Mouse (Mus musculus): Measurements from ENCODE around the gene Fam241b. TPM values are rescaled to one million over a fixed set of nuclear protein-coding genes. Genes with fewer than 3 reads are reported as not detected.
A peak's percentile ranks its signal among the peaks of the same experiment; 100 is the strongest.

Fam241b gene
- total and polyA plus RNA-seq, 3 experiments: 11.2 to 19.0 TPM; not detected in 1

GRCm38 (mm10) chr10:62113865-62114647, 29.7 kb downstream of the Fam241b start:
- Histone ChIP-seq H3K27me3 (ENCODE audit: control insufficient read depth in 1 of 2, insufficient read depth in 2 of 2, low read length in 2 of 2) (no peaks in the 10 kb centered on the region), H3K9ac (ENCODE audit: control insufficient read depth, low read depth, low read length, poor library complexity, severe bottlenecking) (no peak overlapping the region), H3K27ac (ENCODE audit: control insufficient read depth, low read depth, low read length) (no peak overlapping the region), H3K79me2 (ENCODE audit: control insufficient read depth, insufficient read depth, low read length, poor library complexity) (no peaks in the 10 kb centered on the region; the same call in 1 of the 2 replicates), H3K4me3 (ENCODE audit: control insufficient read depth in 1 of 2, insufficient read depth in 1 of 2, low read depth in 2 of 2, low read length in 2 of 2) (no peak overlapping the region), H3K36me3 (ENCODE audit: control insufficient read depth in 1 of 2, insufficient read depth in 2 of 2, low read length in 2 of 2) (no peaks in the 10 kb centered on the region), H3K4me1 (ENCODE audit: control insufficient read depth in 1 of 2, insufficient read depth in 2 of 2, low read length in 2 of 2) (peaks cover 0 to 3% of the 10 kb centered on the region in 2 experiments; a peak in 1 of 4 replicates), H3K9me3 (replicated peaks; ENCODE audit: insufficient read depth, low read length) (no peaks in the 10 kb centered on the region)
- no peak for DNase-seq (ENCODE audit: low read depth, low spot score)
- TF ChIP-seq TCF12 (IDR thresholded peaks at IDR 0.05; ENCODE audit: low read depth, low read length) (no peak), ZC3H11A (IDR thresholded peaks at IDR 0.05; ENCODE audit: low read depth, low read length) (no peak), ETS1 (IDR thresholded peaks at IDR 0.05; ENCODE audit: low read depth, low read length) (no peak), BHLHE40 (IDR thresholded peaks at IDR 0.05; ENCODE audit: borderline replicate concordance, low read depth, low read length) (no peak), SMC3 (IDR thresholded peaks at IDR 0.05; ENCODE audit: low read depth, low read length) (no peak)

GRCm38 (mm10) chr10:62111207-62111576, 32.5 kb downstream of the Fam241b start:
- peak overlapping the region; percentile 64 to 94; a peak in 3 of 4 replicates for H3K4me3 ChIP-seq (ENCODE audit: control insufficient read depth in 1 of 2, insufficient read depth in 1 of 2, low read depth in 2 of 2, low read length in 2 of 2)
- no peaks in the 10 kb centered on the region; the same call in 1 of the 2 replicates for H3K79me2 ChIP-seq (ENCODE audit: control insufficient read depth, insufficient read depth, low read length, poor library complexity)
- no peak overlapping the region for H3K9ac ChIP-seq (ENCODE audit: control insufficient read depth, low read depth, low read length, poor library complexity, severe bottlenecking)
- TF ChIP-seq MEF2A (IDR thresholded peaks at IDR 0.05; ENCODE audit: extremely low read depth, insufficient replicate concordance, low read depth, low read length, poor library complexity, severe bottlenecking) (no peak), NELFE (IDR thresholded peaks at IDR 0.05; ENCODE audit: low read depth, low read length) (no peak), GATA1 (IDR thresholded peaks at IDR 0.05; ENCODE audit: low read depth, low read length) (no peak), ELF1 (IDR thresholded peaks at IDR 0.05; ENCODE audit: low read depth, low read length) (no peak)
- H3K27ac ChIP-seq (ENCODE audit: control insufficient read depth, low read depth, low read length): no peak overlapping the region
- no peak for DNase-seq (ENCODE audit: low read depth, low spot score)
- no peaks in the 10 kb centered on the region for H3K36me3 ChIP-seq (ENCODE audit: control insufficient read depth in 1 of 2, insufficient read depth in 2 of 2, low read length in 2 of 2)
- no peaks in the 10 kb centered on the region for H3K27me3 ChIP-seq (ENCODE audit: control insufficient read depth in 1 of 2, insufficient read depth in 2 of 2, low read length in 2 of 2)
- H3K4me1 ChIP-seq (ENCODE audit: control insufficient read depth in 1 of 2, insufficient read depth in 2 of 2, low read length in 2 of 2): peaks cover 0 to 3% of the 10 kb centered on the region in 2 experiments; a peak in 1 of 4 replicates
- H3K9me3 ChIP-seq (replicated peaks; ENCODE audit: insufficient read depth, low read length): no peaks in the 10 kb centered on the region

- peak; percentile 82 for DNase-seq (ENCODE audit: low read depth, low spot score)
- Histone ChIP-seq H3K79me2 (ENCODE audit: control insufficient read depth, insufficient read depth, low read length, poor library complexity) (no peaks in the 10 kb centered on the region; the same call in 1 of the 2 replicates), H3K4me3 (ENCODE audit: control insufficient read depth in 1 of 2, insufficient read depth in 1 of 2, low read depth in 2 of 2, low read length in 2 of 2) (peak overlapping the region; percentile 64 to 94), H3K9ac (ENCODE audit: control insufficient read depth, low read depth, low read length, poor library complexity, severe bottlenecking) (peak overlapping the region; percentile 79), H3K9me3 (replicated peaks; ENCODE audit: insufficient read depth, low read length) (no peaks in the 10 kb centered on the region), H3K4me1 (ENCODE audit: control insufficient read depth in 1 of 2, insufficient read depth in 2 of 2, low read length in 2 of 2) (peaks cover 0 to 3% of the 10 kb centered on the region in 2 experiments; a peak in 1 of 4 replicates), H3K36me3 (ENCODE audit: control insufficient read depth in 1 of 2, insufficient read depth in 2 of 2, low read length in 2 of 2) (no peaks in the 10 kb centered on the region), H3K27ac (ENCODE audit: control insufficient read depth, low read depth, low read length) (no peak overlapping the region), H3K27me3 (ENCODE audit: control insufficient read depth in 1 of 2, insufficient read depth in 2 of 2, low read length in 2 of 2) (no peaks in the 10 kb centered on the region)
- no peak for TF ChIP-seq POLR2AphosphoS5 (IDR thresholded peaks at IDR 0.05; ENCODE audit: borderline replicate concordance, low read depth, low read length)
- TF ChIP-seq USF1 (IDR thresholded peaks at IDR 0.05; ENCODE audit: low read depth, low read length): peak; percentile 76
- no peak for TF ChIP-seq USF2 (IDR thresholded peaks at IDR 0.05; ENCODE audit: borderline replicate concordance in 1 of 2, insufficient read depth in 1 of 2, low read depth in 1 of 2, low read length in 2 of 2)
- TF ChIP-seq SMC3 (IDR thresholded peaks at IDR 0.05; ENCODE audit: low read depth, low read length): peak; percentile 50
- no peak for TF ChIP-seq CHD1 (IDR thresholded peaks at IDR 0.05; ENCODE audit: low read depth, low read length)
- TF ChIP-seq POLR2A (IDR thresholded peaks at IDR 0.05; ENCODE audit: control insufficient read depth in 1 of 2, insufficient read depth in 1 of 2, low read depth in 1 of 2, low read length in 2 of 2, poor library complexity in 1 of 2): peak; percentile 39 to 44; a peak in 1 of 4 replicates
- no peak for TF ChIP-seq BHLHE40 (IDR thresholded peaks at IDR 0.05; ENCODE audit: borderline replicate concordance, low read depth, low read length)
- TF ChIP-seq MAZ (IDR thresholded peaks at IDR 0.05; ENCODE audit: low read depth, low read length): peak; percentile 43; the same call in 1 of the 2 replicates
- no peak; the same call in 1 of the 2 replicates for TF ChIP-seq NELFE (IDR thresholded peaks at IDR 0.05; ENCODE audit: low read depth, low read length)
- peak; percentile 54 to 95 (median 79); a peak in 5 of 6 replicates for TF ChIP-seq CTCF (IDR thresholded peaks at IDR 0.05 in 2 of 3, conservative IDR thresholded peaks at IDR 0.05 in 1 of 3; ENCODE audit: control insufficient read depth in 1 of 3, insufficient read depth in 1 of 3, low read depth in 2 of 3, low read length in 3 of 3, poor library complexity in 1 of 3, severe bottlenecking in 1 of 3)
- TF ChIP-seq TBP (IDR thresholded peaks at IDR 0.05; ENCODE audit: low read depth, low read length): no peak
- TF ChIP-seq HCFC1 (IDR thresholded peaks at IDR 0.05; ENCODE audit: low read depth, low read length): peak; percentile 61; the same call in 1 of the 2 replicates
- no peak for TF ChIP-seq TAL1 (IDR thresholded peaks at IDR 0.05; ENCODE audit: low read length)
- no peak for TF ChIP-seq RAD21 (IDR thresholded peaks at IDR 0.05; ENCODE audit: low read depth, low read length)
- peak; percentile 31; the same call in 1 of the 2 replicates for TF ChIP-seq MXI1 (IDR thresholded peaks at IDR 0.05; ENCODE audit: low read depth, low read length)
- TF ChIP-seq RCOR1 (IDR thresholded peaks at IDR 0.05; ENCODE audit: low read depth, low read length): no peak
These were observed 33.1 kb downstream of the Fam241b start for GRCm38 (mm10) chr10:62110504-62111206.
